Mouse (Mus musculus) cortical plate, adult 2 months (tissue): ENCODE measurements around the gene Mgrn1. TPM values are rescaled to one million over a fixed set of nuclear protein-coding genes. Genes with fewer than 3 reads are reported as not detected.

Source experiments
- H3K27ac ChIP-seq: fragments of 200-500 bp; 2 replicates; pipeline ENCODE4 v1.5.1; 2012; ENCODE audit warnings: low read length, control low read depth, inconsistent platforms; ENCODE audit not compliant: insufficient read depth
- H3K4me1 ChIP-seq: fragments of 200-500 bp; 2 replicates; pipeline ENCODE4 v1.6.1; 2011; ENCODE audit warnings: low read length; ENCODE audit not compliant: control insufficient read depth, insufficient read depth
- H3K4me3 ChIP-seq: fragments of 200-500 bp; 2 replicates; pipeline ENCODE4 v1.5.1; 2011; ENCODE audit warnings: mild to moderate bottlenecking, low read length, control low read depth; ENCODE audit not compliant: insufficient read depth
- CTCF ChIP-seq: fragments of 200-500 bp; IDR thresholded peaks from 2 replicates; pipeline ENCODE4 v1.5.1; 2011; ENCODE audit warnings: mild to moderate bottlenecking, control low read depth, low read length; ENCODE audit not compliant: insufficient read depth; ENCODE audit errors: extremely low read depth
- POLR2A ChIP-seq: fragments of 200-500 bp; IDR thresholded peaks from 2 replicates; pipeline ENCODE4 v1.6.1; 2011; ENCODE audit warnings: mild to moderate bottlenecking, low read length, control low read depth; ENCODE audit not compliant: insufficient read depth; ENCODE audit errors: extremely low read depth
- polyA plus RNA-seq: library from polyadenylated mRNA; depleted of rRNA; stranded (reverse); fragments of >200 nt; gene quantifications from 2 replicates; pipeline ENCODE4 v1.2.3, GENCODE M21; 2012

Mgrn1 gene
- polyA plus RNA-seq, 1 experiment: 229 TPM

- Histone ChIP-seq H3K27ac (no peak overlapping the region), H3K4me1 (peaks cover 8% of the 10 kb centered on the region), H3K4me3 (no peak overlapping the region)
- no peak for TF ChIP-seq CTCF
- TF ChIP-seq POLR2A: no peak
Observed at GRCm38 (mm10) chr16:4916608-4917007, 30.6 kb downstream of the Mgrn1 start.

GRCm38 (mm10) chr16:4920556-4920955 is 34.5 kb downstream of the Mgrn1 start:
- Histone ChIP-seq H3K27ac (no peak overlapping the region), H3K4me1 (peaks cover 8% of the 10 kb centered on the region), H3K4me3 (no peak overlapping the region)
- TF ChIP-seq POLR2A (no peak), CTCF (no peak)

- TF ChIP-seq CTCF: 0 out of 2 replicates have a peak, but pooled peaks have one; percentile 2
- no peak for TF ChIP-seq POLR2A
- peaks cover 13% of the 10 kb centered on the region for H3K4me1 ChIP-seq
- no peak overlapping the region for H3K4me3 ChIP-seq
- 0 out of 2 replicates have a peak overlapping the region, but pooled peaks have one; percentile 2 for H3K27ac ChIP-seq
Observed at GRCm38 (mm10) chr16:4922481-4922880, 36.4 kb downstream of the Mgrn1 start.

GRCm38 (mm10) chr16:4923996-4924395 is 37.9 kb downstream of the Mgrn1 start:
- Histone ChIP-seq H3K4me3 (no peak overlapping the region), H3K4me1 (peaks cover 13% of the 10 kb centered on the region), H3K27ac (no peak overlapping the region)
- TF ChIP-seq CTCF: no peak
- no peak for TF ChIP-seq POLR2A

- no peak overlapping the region for H3K27ac ChIP-seq
- TF ChIP-seq POLR2A (no peak), CTCF (no peak)
Observed at GRCm38 (mm10) chr16:4927967-4928366, 41.9 kb downstream of the Mgrn1 start.

GRCm38 (mm10) chr16:4928474-4928873 is 42.4 kb downstream of the Mgrn1 start:
- Histone ChIP-seq H3K27ac (no peak overlapping the region), H3K4me3 (no peak overlapping the region)

More at GRCm38 (mm10) chr16:4927967-4928366, 41.9 kb downstream of the Mgrn1 start:
- H3K4me3 ChIP-seq: no peak overlapping the region
- H3K4me1 ChIP-seq: peaks cover 7% of the 10 kb centered on the region

GRCm38 (mm10) chr16:4932429-4932828 is 46.4 kb downstream of the Mgrn1 start:
- Histone ChIP-seq H3K4me1 (peaks cover 8% of the 10 kb centered on the region), H3K4me3 (no peak overlapping the region), H3K27ac (no peak overlapping the region)
- TF ChIP-seq CTCF (no peak), POLR2A (no peak)

More at GRCm38 (mm10) chr16:4928474-4928873, 42.4 kb downstream of the Mgrn1 start:
- TF ChIP-seq CTCF: no peak
- no peak for TF ChIP-seq POLR2A
- peaks cover 6% of the 10 kb centered on the region; the same call in 1 of the 2 replicates for H3K4me1 ChIP-seq

GRCm38 (mm10) chr16:4935430-4935829 is 49.4 kb downstream of the Mgrn1 start:
- TF ChIP-seq POLR2A (no peak), CTCF (no peak)
- Histone ChIP-seq H3K4me3 (no peak overlapping the region), H3K4me1 (peaks cover 14% of the 10 kb centered on the region), H3K27ac (peak overlapping the region; percentile 34; the same call in 1 of the 2 replicates)

GRCm38 (mm10) chr16:4935931-4936703 is 50.1 kb downstream of the Mgrn1 start:
- Histone ChIP-seq H3K4me3 (no peak overlapping the region), H3K4me1 (peaks cover 14% of the 10 kb centered on the region), H3K27ac (peak overlapping the region; percentile 34; the same call in 1 of the 2 replicates)
- TF ChIP-seq CTCF: no peak
- TF ChIP-seq POLR2A: no peak
